Mouse (Mus musculus) olfactory bulb, adult 2 months (tissue): ENCODE data around the gene Ppp1r14b.

Experiments used
- CTCF ChIP-seq: fragments of 200-500 bp; IDR thresholded peaks from 2 replicates; pipeline ENCODE4 v1.5.1; 2012; ENCODE audit warnings: low read depth, mild to moderate bottlenecking, low read length, moderate library complexity; ENCODE audit not compliant: insufficient read depth
- POLR2A ChIP-seq: fragments of 200-500 bp; IDR thresholded peaks from 2 replicates; pipeline ENCODE4 v1.6.1; 2012; ENCODE audit warnings: mild to moderate bottlenecking, low read depth, low read length, moderate library complexity; ENCODE audit not compliant: insufficient read depth

- no peak for TF ChIP-seq POLR2A
- TF ChIP-seq CTCF: no peak
These were observed 20.7 kb upstream of the Ppp1r14b start for GRCm38 (mm10) chr19:6954046-6954445.
